Mouse (Mus musculus): ENCODE measurements around the gene Dido1. TPM values are rescaled to one million over a fixed set of nuclear protein-coding genes. Genes with fewer than 3 reads are reported as not detected.

Dido1 gene
- polyA plus RNA-seq (2015; fragmentation: Nextera tagmentation; extraction: Ambion mirVana) = 6.5 and 8.7 TPM in 2 replicates

- ATAC-seq (peak; percentile 89), DNase-seq (peak; percentile 97)
- Histone ChIP-seq H3K9ac (replicated peaks) (peak within 1 kb of the TSS; percentile 100), H3K27ac (ENCODE audit: low read depth) (peak within 1 kb of the TSS; percentile 100), H3K4me2 (ENCODE audit: low read depth, low read length) (peak within 1 kb of the TSS; percentile 80), H3K4me3 (ENCODE audit: low read depth, low read length) (peak within 1 kb of the TSS; percentile 100), H3K9me3 (ENCODE audit: low read length) (no peaks in the 10 kb centered on the region), H3K27me3 (ENCODE audit: insufficient read depth, low read length) (no peaks in the 10 kb centered on the region), H3K4me1 (ENCODE audit: insufficient read depth) (peaks cover 41% of the 10 kb centered on the region), H3K36me3 (replicated peaks; ENCODE audit: insufficient read depth, low read length) (peaks cover 22% of the 10 kb centered on the region)
- WGBS (ENCODE audit: insufficient replicate concordance) = under 1% methylated on average over 43 of the region's 43 CpGs
- TF ChIP-seq CTCF (IDR thresholded peaks at IDR 0.05; ENCODE audit: low read depth) (no peak), EP300 (IDR thresholded peaks at IDR 0.05; ENCODE audit: low read depth) (peak; percentile 82)
Measured at GRCm38 (mm10) chr2:180709923-180710272, at the start of gene Dido1, which contains the start of gene Gid8. Gene Dido1, minus strand, starts transcription at chr2:180709999. Gene Gid8, plus strand, starts transcription at chr2:180710117.

GRCm38 (mm10) chr2:180758513-180759263, 48.9 kb upstream of the Dido1 start:
- Histone ChIP-seq H3K4me3 (ENCODE audit: low read depth, low read length) (no peak overlapping the region), H3K4me1 (ENCODE audit: insufficient read depth) (no peaks in the 10 kb centered on the region), H3K9me3 (ENCODE audit: low read length) (no peaks in the 10 kb centered on the region), H3K27me3 (ENCODE audit: insufficient read depth, low read length) (no peaks in the 10 kb centered on the region), H3K4me2 (ENCODE audit: low read depth, low read length) (no peak overlapping the region), H3K9ac (replicated peaks) (no peak overlapping the region), H3K27ac (ENCODE audit: low read depth) (no peak overlapping the region), H3K36me3 (replicated peaks; ENCODE audit: insufficient read depth, low read length) (no peaks in the 10 kb centered on the region)
- no peak for TF ChIP-seq EP300 (IDR thresholded peaks at IDR 0.05; ENCODE audit: low read depth)
- TF ChIP-seq CTCF (IDR thresholded peaks at IDR 0.05; ENCODE audit: low read depth) = no peak
- 54% methylated on average over 15 of the region's 15 CpGs for WGBS (ENCODE audit: insufficient replicate concordance)
- ATAC-seq = no peak
- no peak for DNase-seq

- H3K4me3 ChIP-seq (ENCODE audit: low read depth, low read length) = no peak overlapping the region
- ATAC-seq (no peak), DNase-seq (no peak)
- no peaks in the 10 kb centered on the region for H3K9me3 ChIP-seq (ENCODE audit: low read length)
- H3K9ac ChIP-seq (replicated peaks) = no peak overlapping the region
- no peak for TF ChIP-seq EP300 (IDR thresholded peaks at IDR 0.05; ENCODE audit: low read depth)
- no peak for TF ChIP-seq CTCF (IDR thresholded peaks at IDR 0.05; ENCODE audit: low read depth)
- no peaks in the 10 kb centered on the region for H3K4me1 ChIP-seq (ENCODE audit: insufficient read depth)
- no peaks in the 10 kb centered on the region for H3K27me3 ChIP-seq (ENCODE audit: insufficient read depth, low read length)
- WGBS (ENCODE audit: insufficient replicate concordance) = 37% methylated on average over 2 of the region's 2 CpGs
- no peak overlapping the region for H3K4me2 ChIP-seq (ENCODE audit: low read depth, low read length)
- H3K27ac ChIP-seq (ENCODE audit: low read depth) = no peak overlapping the region
- no peaks in the 10 kb centered on the region for H3K36me3 ChIP-seq (replicated peaks; ENCODE audit: insufficient read depth, low read length)
Measured at GRCm38 (mm10) chr2:180756786-180757185, 47.0 kb upstream of the Dido1 start.

GRCm38 (mm10) chr2:180755896-180756295, 46.1 kb upstream of the Dido1 start:
- no peaks in the 10 kb centered on the region for H3K27me3 ChIP-seq (ENCODE audit: insufficient read depth, low read length)
- no peak overlapping the region for H3K9ac ChIP-seq (replicated peaks)
- no peak for ATAC-seq
- H3K4me1 ChIP-seq (ENCODE audit: insufficient read depth) = no peaks in the 10 kb centered on the region
- no peak overlapping the region for H3K4me2 ChIP-seq (ENCODE audit: low read depth, low read length)
- no peak for TF ChIP-seq CTCF (IDR thresholded peaks at IDR 0.05; ENCODE audit: low read depth)
- no peak overlapping the region for H3K4me3 ChIP-seq (ENCODE audit: low read depth, low read length)
- no peaks in the 10 kb centered on the region for H3K36me3 ChIP-seq (replicated peaks; ENCODE audit: insufficient read depth, low read length)
- 3% methylated on average over 8 of the region's 8 CpGs for WGBS (ENCODE audit: insufficient replicate concordance)
- no peaks in the 10 kb centered on the region for H3K9me3 ChIP-seq (ENCODE audit: low read length)
- peak; percentile 66 for DNase-seq
- H3K27ac ChIP-seq (ENCODE audit: low read depth) = no peak overlapping the region

GRCm38 (mm10) chr2:180754976-180755688, 45.3 kb upstream of the Dido1 start:
- no peak overlapping the region for H3K4me3 ChIP-seq (ENCODE audit: low read depth, low read length)
- no peaks in the 10 kb centered on the region for H3K27me3 ChIP-seq (ENCODE audit: insufficient read depth, low read length)
- H3K36me3 ChIP-seq (replicated peaks; ENCODE audit: insufficient read depth, low read length) = no peaks in the 10 kb centered on the region
- DNase-seq = no peak
- H3K9me3 ChIP-seq (ENCODE audit: low read length) = no peaks in the 10 kb centered on the region
- 83% methylated on average over 5 of the region's 5 CpGs for WGBS (ENCODE audit: insufficient replicate concordance)
- no peak overlapping the region for H3K9ac ChIP-seq (replicated peaks)
- TF ChIP-seq EP300 (IDR thresholded peaks at IDR 0.05; ENCODE audit: low read depth) (no peak), CTCF (IDR thresholded peaks at IDR 0.05; ENCODE audit: low read depth) (no peak)
- H3K4me2 ChIP-seq (ENCODE audit: low read depth, low read length) = no peak overlapping the region
- H3K4me1 ChIP-seq (ENCODE audit: insufficient read depth) = no peaks in the 10 kb centered on the region
- no peak overlapping the region for H3K27ac ChIP-seq (ENCODE audit: low read depth)
- no peak for ATAC-seq

- H3K4me1 ChIP-seq (ENCODE audit: insufficient read depth) = no peaks in the 10 kb centered on the region
- WGBS (ENCODE audit: insufficient replicate concordance) = 49% methylated on average over 5 of the region's 5 CpGs
- H3K4me2 ChIP-seq (ENCODE audit: low read depth, low read length) = no peak overlapping the region
- H3K27me3 ChIP-seq (ENCODE audit: insufficient read depth, low read length) = no peaks in the 10 kb centered on the region
- no peak for TF ChIP-seq EP300 (IDR thresholded peaks at IDR 0.05; ENCODE audit: low read depth)
- no peak for TF ChIP-seq CTCF (IDR thresholded peaks at IDR 0.05; ENCODE audit: low read depth)
- ATAC-seq (no peak), DNase-seq (no peak)
- no peak overlapping the region for H3K27ac ChIP-seq (ENCODE audit: low read depth)
- H3K9ac ChIP-seq (replicated peaks) = no peak overlapping the region
- H3K9me3 ChIP-seq (ENCODE audit: low read length) = no peaks in the 10 kb centered on the region
- no peak overlapping the region for H3K4me3 ChIP-seq (ENCODE audit: low read depth, low read length)
- H3K36me3 ChIP-seq (replicated peaks; ENCODE audit: insufficient read depth, low read length) = no peaks in the 10 kb centered on the region
Measured at GRCm38 (mm10) chr2:180748904-180749303, 39.1 kb upstream of the Dido1 start.
